Mouse (Mus musculus): ENCODE results near the gene Rab24. TPM values are rescaled to one million over a fixed set of nuclear protein-coding genes. Genes with fewer than 3 reads are reported as not detected.

Gene Rab24
- polyA plus RNA-seq (2015; fragmentation: Nextera tagmentation; extraction: Ambion mirVana), result 53.5 and 60.3 TPM in 2 replicates

DNA sequence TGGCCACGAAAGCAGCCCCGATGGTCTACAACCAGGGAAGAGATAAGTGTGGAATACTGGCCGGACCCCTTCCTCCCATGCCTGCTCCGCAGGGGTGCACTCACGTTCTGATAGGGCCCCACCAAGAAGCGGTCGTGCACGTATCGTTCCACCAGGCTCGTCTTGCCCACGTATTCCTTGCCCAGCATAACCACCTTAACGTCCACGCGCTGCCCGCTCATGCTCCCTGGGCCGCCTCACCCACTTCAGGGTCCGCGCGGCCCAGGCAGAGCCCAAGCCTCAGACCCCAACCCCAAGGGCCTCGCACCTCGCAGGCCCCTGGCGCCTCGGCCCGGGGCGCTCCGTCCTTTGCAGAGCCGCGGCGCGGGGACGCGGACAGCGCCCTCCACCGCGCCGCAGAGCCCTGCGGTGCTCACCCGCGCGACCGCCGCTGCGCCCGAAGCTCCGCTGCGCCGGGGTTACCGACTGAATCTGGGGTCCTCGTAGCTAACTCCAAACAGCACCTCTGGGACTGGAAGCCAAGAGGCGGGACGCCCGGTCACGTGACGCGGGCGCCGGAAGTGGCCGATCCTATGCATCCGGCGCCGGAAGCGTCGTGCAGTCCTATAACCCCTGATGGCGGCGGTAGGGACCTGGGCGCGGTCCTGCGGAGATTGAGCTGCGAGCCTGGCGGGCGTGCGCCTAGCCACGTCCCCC is at the start of gene Rab24:
Gene Rab24, minus strand, starts transcription at position 513 of the 696 bp plus-strand sequence.

GRCm38 (mm10) chr13:55369531-55370114 is 47.9 kb upstream of the Rab24 start, which contains the start of gene Rgs14:
Rgs14 (plus strand) TSS chr13:55369732.

GRCm38 (mm10) chr13:55362453-55363060 is 40.8 kb upstream of the Rab24 start, which contains the start of gene Lman2:
Lman2 (minus strand) TSS chr13:55362783.

GRCm38 (mm10) chr13:55329683-55330566 is 8.2 kb upstream of the Rab24 start, which contains the start of gene Mxd3:
Mxd3 (minus strand) TSS chr13:55329823.

DNA sequence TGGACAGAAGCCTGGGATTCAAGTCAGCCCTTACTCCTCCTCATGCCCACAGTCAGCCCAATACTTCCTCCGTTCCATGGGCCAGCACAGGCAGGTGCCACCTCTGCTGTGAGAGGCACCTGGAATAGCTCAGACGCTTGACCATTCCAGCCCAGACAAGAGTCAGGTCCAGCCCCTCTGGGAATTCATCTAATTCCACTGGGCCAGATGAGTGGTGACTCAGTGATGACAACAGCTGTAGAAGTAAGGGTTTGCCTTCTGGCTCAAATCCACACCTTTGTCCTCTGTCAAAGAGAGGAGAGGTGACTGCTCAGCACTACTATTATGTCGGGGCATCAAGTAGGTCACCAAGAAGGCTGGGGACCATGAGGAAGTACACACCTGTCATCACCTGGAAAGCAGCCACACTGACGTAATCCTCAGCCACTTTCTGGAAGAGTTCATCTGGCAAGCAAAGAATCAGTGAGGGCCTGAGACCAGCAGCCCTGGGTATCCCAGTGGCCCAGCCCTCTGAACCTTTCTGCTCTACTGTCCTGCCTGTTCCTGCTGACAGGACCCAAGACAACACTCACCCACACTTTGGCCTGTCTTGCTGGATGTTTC is 1.7 kb downstream of the Rab24 start, which contains the start of gene Prelid1:
Gene Prelid1, plus strand, starts transcription at position 570 of the 603 bp plus-strand sequence.

Other genes with a start within 250 kb of the Rab24 start
- gene Uimc1, start 221.6 kb downstream of the Rab24 start, polyA plus RNA-seq (2015; fragmentation: Nextera tagmentation; extraction: Ambion mirVana), result 15.9 and 18.4 TPM in 2 replicates
- gene Zfp346, start 216.6 kb downstream of the Rab24 start, polyA plus RNA-seq (2015; fragmentation: Nextera tagmentation; extraction: Ambion mirVana), result 7.1 and 7.2 TPM in 2 replicates
- gene Gm17617, start 188.4 kb downstream of the Rab24 start, polyA plus RNA-seq (2015; fragmentation: Nextera tagmentation; extraction: Ambion mirVana), result not detected in 2 replicates
- gene Fgfr4, start 169.3 kb downstream of the Rab24 start, polyA plus RNA-seq (2015; fragmentation: Nextera tagmentation; extraction: Ambion mirVana), result 0.28 and 0.54 TPM in 2 replicates
- gene Nsd1, start 112.2 kb downstream of the Rab24 start, polyA plus RNA-seq (2015; fragmentation: Nextera tagmentation; extraction: Ambion mirVana), result 36.3 and 38.2 TPM in 2 replicates
- 381 and 386 TPM in 2 replicates for gene Prelid1, start 1.4 kb downstream of the Rab24 start, polyA plus RNA-seq (2015; fragmentation: Nextera tagmentation; extraction: Ambion mirVana)
- gene Mxd3, start 7.9 kb upstream of the Rab24 start, polyA plus RNA-seq (2015; fragmentation: Nextera tagmentation; extraction: Ambion mirVana), result 8.5 and 9.3 TPM in 2 replicates
- 57.9 and 62.4 TPM in 2 replicates for gene Lman2, start 40.8 kb upstream of the Rab24 start, polyA plus RNA-seq (2015; fragmentation: Nextera tagmentation; extraction: Ambion mirVana)
- gene Rgs14, start 47.8 kb upstream of the Rab24 start, polyA plus RNA-seq (2015; fragmentation: Nextera tagmentation; extraction: Ambion mirVana), result 0.49 and 1.8 TPM in 2 replicates
- not detected in 2 replicates for gene Slc34a1, start 76.2 kb upstream of the Rab24 start, polyA plus RNA-seq (2015; fragmentation: Nextera tagmentation; extraction: Ambion mirVana)
- gene Pfn3, start 93.3 kb upstream of the Rab24 start, polyA plus RNA-seq (2015; fragmentation: Nextera tagmentation; extraction: Ambion mirVana), result not detected in 2 replicates
- gene F12, start 104.8 kb upstream of the Rab24 start, polyA plus RNA-seq (2015; fragmentation: Nextera tagmentation; extraction: Ambion mirVana), result 0.30 TPM in 1 of 2 replicates, not detected in the other
- 21.2 and 22.9 TPM in 2 replicates for gene Grk6, start 123.1 kb upstream of the Rab24 start, polyA plus RNA-seq (2015; fragmentation: Nextera tagmentation; extraction: Ambion mirVana)
- 0.42 TPM in 1 of 2 replicates, not detected in the other for gene Prr7, start 142.3 kb upstream of the Rab24 start, polyA plus RNA-seq (2015; fragmentation: Nextera tagmentation; extraction: Ambion mirVana)
- gene Dbn1, start 166.2 kb upstream of the Rab24 start, polyA plus RNA-seq (2015; fragmentation: Nextera tagmentation; extraction: Ambion mirVana), result 55.6 and 76.0 TPM in 2 replicates
- gene Pdlim7, start 191.7 kb upstream of the Rab24 start, polyA plus RNA-seq (2015; fragmentation: Nextera tagmentation; extraction: Ambion mirVana), result 767 and 826 TPM in 2 replicates
- gene Dok3, start 207.3 kb upstream of the Rab24 start, polyA plus RNA-seq (2015; fragmentation: Nextera tagmentation; extraction: Ambion mirVana), result 2.6 and 9.6 TPM in 2 replicates
- gene Ddx41, start 214.7 kb upstream of the Rab24 start, polyA plus RNA-seq (2015; fragmentation: Nextera tagmentation; extraction: Ambion mirVana), result 23.4 and 27.9 TPM in 2 replicates
- 12.6 and 13.7 TPM in 2 replicates for gene Fam193b, start 249.2 kb upstream of the Rab24 start, polyA plus RNA-seq (2015; fragmentation: Nextera tagmentation; extraction: Ambion mirVana)